Mouse (Mus musculus) lung, adult 2 months (tissue): Measurements from ENCODE around the gene Cacna1c.

Experiments used
- CTCF ChIP-seq: fragments of 200-500 bp; IDR thresholded peaks from 2 replicates; pipeline ENCODE4 v1.5.1; 2011; ENCODE audit warnings: mild to moderate bottlenecking, low read length, control low read depth; ENCODE audit not compliant: insufficient read depth
- POLR2A ChIP-seq: fragments of 200-500 bp; IDR thresholded peaks from 2 replicates; pipeline ENCODE4 v1.6.1; 2011; ENCODE audit warnings: low read depth, mild to moderate bottlenecking, control low read depth, low read length, borderline replicate concordance; ENCODE audit errors: extremely low read depth

- TF ChIP-seq CTCF (no peak), POLR2A (no peak)
Measured at GRCm38 (mm10) chr6:119000255-119000654, 196.0 kb downstream of the Cacna1c start.
